Mouse (Mus musculus): Measurements from ENCODE around the gene Kif19a.

GRCm38 (mm10) chr11:114729832-114730363 lies 35.3 kb upstream of the Kif19a start:
- TF ChIP-seq POLR2A (IDR thresholded peaks at IDR 0.05; ENCODE audit: control insufficient read depth, extremely low read depth, insufficient read depth, low read length, poor library complexity) = no peak
- no peak for TF ChIP-seq CTCF (IDR thresholded peaks at IDR 0.05; ENCODE audit: borderline replicate concordance, control insufficient read depth, extremely low read depth, insufficient read depth, low read length, poor library complexity)

Data from thymus, adult 2 months (tissue).